Mouse (Mus musculus) bone marrow macrophage, adult 2 months (primary cell): ENCODE data around the gene Fam120b. TPM values are rescaled to one million over a fixed set of nuclear protein-coding genes. Genes with fewer than 3 reads are reported as not detected.

Experiments
- H3K27ac ChIP-seq: 2 replicates; pipeline ENCODE4 v1.5.1; 2012; ENCODE audit warnings: low read depth, low read length; ENCODE audit not compliant: insufficient read depth
- H3K4me1 ChIP-seq: 2 replicates; pipeline ENCODE4 v1.6.1; 2012; ENCODE audit warnings: low read length; ENCODE audit not compliant: control insufficient read depth, insufficient read depth
- H3K4me3 ChIP-seq: 2 replicates; pipeline ENCODE4 v1.5.1; 2012; ENCODE audit warnings: mild to moderate bottlenecking, low read length, moderate library complexity; ENCODE audit not compliant: insufficient read depth
- CTCF ChIP-seq: IDR thresholded peaks from 2 replicates; pipeline ENCODE4 v1.5.1; 2012; ENCODE audit warnings: low read depth, mild to moderate bottlenecking, low read length, moderate library complexity
- POLR2A ChIP-seq: IDR thresholded peaks from 2 replicates; pipeline ENCODE4 v1.6.1; 2012; ENCODE audit warnings: mild to moderate bottlenecking, low read depth, low read length, borderline replicate concordance
- polyA plus RNA-seq: library from polyadenylated mRNA; stranded (reverse); fragments of >200 nt; gene quantifications from 2 replicates; pipeline ENCODE4 v1.2.4, GENCODE M21; 2012; ENCODE audit not compliant: missing spikeins, insufficient read depth, insufficient read length

Fam120b gene
- polyA plus RNA-seq, 1 experiment: 21.8 TPM

DNA sequence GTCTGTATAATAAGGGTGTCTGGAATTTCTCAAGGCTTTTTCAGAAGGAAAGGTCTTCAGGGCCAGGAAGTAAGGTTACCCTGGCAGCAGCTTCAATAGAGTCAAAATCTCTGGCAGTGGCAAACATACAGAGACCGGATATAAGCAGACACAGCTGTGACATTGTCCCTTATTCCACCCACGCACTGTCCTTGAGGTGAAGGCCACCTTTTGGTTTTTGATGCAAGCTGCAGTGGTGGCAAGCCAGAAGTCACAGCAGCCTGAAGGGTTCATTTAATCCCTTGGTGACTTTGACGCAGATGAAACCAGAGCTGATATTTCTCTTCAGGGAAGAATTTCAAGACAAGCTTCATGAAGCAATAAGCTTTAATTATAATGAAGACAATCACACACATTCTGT is 53.6 kb downstream of the Fam120b start:
- H3K27ac ChIP-seq: no peak overlapping the region
- TF ChIP-seq CTCF (no peak), POLR2A (no peak)
- H3K4me3 ChIP-seq: no peak overlapping the region
- no peaks in the 10 kb centered on the region for H3K4me1 ChIP-seq

DNA sequence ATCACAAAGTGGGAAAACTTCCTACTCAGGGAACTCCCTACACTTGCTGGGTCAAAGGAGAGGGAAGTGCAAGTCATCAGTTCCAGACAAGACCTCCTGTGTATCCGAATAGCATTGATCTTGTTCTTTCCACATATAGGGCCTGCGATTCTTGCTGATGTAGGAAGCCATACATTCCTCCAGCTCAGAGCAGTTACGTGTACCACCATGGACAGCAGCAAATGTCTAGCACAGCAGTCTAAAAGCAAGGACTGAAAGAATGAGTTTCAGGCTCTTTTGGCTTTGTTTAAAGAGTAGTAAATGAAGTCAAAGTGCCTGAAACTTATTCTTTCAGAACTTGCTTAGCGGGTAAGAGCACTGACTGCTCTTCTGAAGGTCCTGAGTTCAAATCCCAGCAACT is 59.2 kb downstream of the Fam120b start:
- no peak for TF ChIP-seq CTCF
- no peak for TF ChIP-seq POLR2A
- no peak overlapping the region for H3K27ac ChIP-seq
- peaks cover 14% of the 10 kb centered on the region for H3K4me1 ChIP-seq
- H3K4me3 ChIP-seq: no peak overlapping the region

DNA sequence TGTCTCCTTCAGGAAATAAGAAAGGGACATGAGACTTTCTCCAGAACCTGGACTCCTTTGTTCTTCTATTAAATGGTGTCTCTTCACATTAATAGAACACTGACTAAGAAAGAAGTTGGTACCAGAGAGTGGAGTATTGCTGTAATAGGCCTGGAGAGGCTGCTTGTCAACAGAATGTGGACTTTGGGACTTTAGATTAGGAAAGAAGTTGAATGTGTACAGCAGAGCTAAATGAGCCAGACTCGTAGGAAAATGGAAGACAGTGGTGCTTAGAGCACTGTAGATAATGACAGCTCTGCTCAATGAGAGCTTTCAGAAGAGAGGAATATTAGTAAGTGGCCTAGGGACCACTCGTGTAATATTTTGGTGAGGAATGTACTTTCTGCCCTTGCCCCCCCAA is 60.6 kb downstream of the Fam120b start:
- H3K27ac ChIP-seq: 0 out of 2 replicates have a peak overlapping the region, but pooled peaks have one; percentile 19
- peaks cover 14% of the 10 kb centered on the region for H3K4me1 ChIP-seq
- TF ChIP-seq POLR2A (no peak), CTCF (no peak)
- no peak overlapping the region for H3K4me3 ChIP-seq

DNA sequence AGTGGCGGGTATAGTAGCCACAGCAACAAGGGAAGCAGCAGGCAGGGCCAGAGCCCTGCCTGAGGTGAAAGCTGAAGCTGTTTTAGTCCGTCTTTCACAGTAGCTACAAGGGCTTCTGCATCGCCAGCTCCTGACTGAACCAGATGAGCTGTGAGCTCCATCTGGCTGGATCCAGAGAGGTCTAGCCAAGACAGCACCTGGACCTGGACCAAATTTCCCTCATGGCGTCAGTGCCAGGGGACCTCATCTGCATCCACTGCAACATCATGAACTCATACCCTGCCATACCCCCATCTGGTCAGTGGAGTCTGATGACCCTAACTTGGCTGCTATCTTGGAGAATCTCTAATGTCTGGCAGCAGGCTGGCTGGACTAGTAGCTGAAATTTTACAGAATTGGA is 63.8 kb downstream of the Fam120b start:
- no peak overlapping the region for H3K27ac ChIP-seq
- no peak overlapping the region for H3K4me3 ChIP-seq
- H3K4me1 ChIP-seq: peaks cover 14% of the 10 kb centered on the region
- TF ChIP-seq CTCF (no peak), POLR2A (no peak)

DNA sequence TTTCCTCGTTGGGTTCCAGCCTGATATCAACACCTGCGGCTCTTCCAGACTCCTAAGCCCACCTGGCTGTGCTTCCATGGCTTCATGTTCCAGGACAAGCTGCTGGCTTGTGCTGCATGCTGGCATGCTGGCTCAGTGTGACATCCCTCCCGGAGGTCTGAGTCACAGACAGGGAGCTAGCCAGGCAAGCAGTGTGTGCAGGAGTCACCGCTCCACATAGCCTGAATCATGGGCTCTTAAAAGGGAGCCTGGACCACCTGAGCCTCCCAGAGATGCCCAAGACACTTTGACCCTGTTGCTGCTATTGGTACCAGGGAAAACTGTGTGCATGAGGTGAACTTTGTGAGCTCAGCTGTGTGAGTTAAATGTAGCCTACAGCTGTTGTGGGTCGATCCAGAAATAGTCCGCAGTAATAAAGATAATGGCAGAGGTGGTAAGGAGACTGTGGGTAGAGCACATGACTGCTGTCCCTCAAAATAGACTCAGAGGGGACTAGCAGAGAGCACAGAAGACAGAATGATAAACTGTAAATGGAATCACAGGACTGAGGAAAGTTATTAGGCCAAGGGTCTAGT is 66.0 kb downstream of the Fam120b start:
- Histone ChIP-seq H3K27ac (no peak overlapping the region), H3K4me3 (no peak overlapping the region), H3K4me1 (peaks cover 4% of the 10 kb centered on the region)
- TF ChIP-seq POLR2A: no peak
- no peak for TF ChIP-seq CTCF

DNA sequence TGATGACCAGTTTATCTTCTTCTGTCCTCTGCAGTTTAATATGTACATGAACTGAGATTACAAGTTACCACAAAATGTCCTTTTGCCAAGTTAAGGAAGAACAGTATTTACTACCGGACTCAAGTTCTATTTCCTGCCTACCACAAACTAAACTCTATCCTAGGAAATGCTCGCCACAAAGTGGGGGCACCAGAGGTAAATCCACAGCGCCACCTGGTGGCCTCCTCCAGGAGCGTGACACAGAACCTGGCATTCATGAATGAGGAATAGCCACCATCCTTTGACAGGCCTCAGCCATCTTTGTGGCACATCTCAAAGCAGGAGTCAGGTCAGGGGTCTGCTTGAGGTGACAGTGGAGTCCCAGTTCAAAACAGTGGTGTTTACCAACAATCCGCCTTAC is 71.7 kb downstream of the Fam120b start:
- Histone ChIP-seq H3K4me3 (no peak overlapping the region), H3K4me1 (no peaks in the 10 kb centered on the region), H3K27ac (no peak overlapping the region)
- peak; percentile 87 for TF ChIP-seq CTCF
- TF ChIP-seq POLR2A: no peak

DNA sequence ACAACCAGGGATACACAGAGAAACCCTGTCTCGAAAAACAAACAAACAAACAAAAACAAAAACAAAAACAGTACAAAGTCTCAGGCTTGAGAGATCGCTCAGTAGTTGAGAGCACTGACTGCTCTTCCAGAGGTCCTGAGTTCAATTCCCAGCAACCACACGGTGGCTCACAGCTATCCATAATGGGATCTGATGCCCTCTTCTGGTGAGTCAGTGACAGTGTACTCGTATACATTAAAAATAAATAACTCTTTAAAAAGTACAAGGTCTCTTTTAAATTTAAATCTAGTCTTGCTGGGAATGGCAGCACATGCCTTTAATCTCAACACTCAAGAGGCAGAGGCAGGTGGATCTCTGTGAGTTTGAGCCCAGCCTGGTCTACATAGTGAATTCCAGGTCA is 76.7 kb downstream of the Fam120b start:
- no peaks in the 10 kb centered on the region for H3K4me1 ChIP-seq
- TF ChIP-seq CTCF (no peak), POLR2A (no peak)
- no peak overlapping the region for H3K27ac ChIP-seq
- no peak overlapping the region for H3K4me3 ChIP-seq

Other genes starting within 250 kb of the Fam120b start
- not detected in 2 replicates for gene Dll1, start 19.3 kb upstream of the Fam120b start, polyA plus RNA-seq
- 146 and 150 TPM in 2 replicates for gene Psmb1, start 103.5 kb downstream of the Fam120b start, polyA plus RNA-seq
- gene Tbp, start 103.7 kb downstream of the Fam120b start, polyA plus RNA-seq: 29.9 and 33.7 TPM in 2 replicates
- gene Pdcd2, start 131.1 kb downstream of the Fam120b start, polyA plus RNA-seq: 21.9 and 32.4 TPM in 2 replicates
- gene Prdm9, start 168.2 kb downstream of the Fam120b start, polyA plus RNA-seq: 12.3 and 12.5 TPM in 2 replicates